Mouse (Mus musculus) kidney, adult 18-20 months (tissue): ENCODE results near the gene Zc2hc1c.
"Not testable (repeated sequence)": the region's sequence is repeated elsewhere in the genome, so short reads cannot be mapped to it uniquely, and the experiment has no call there.

Experiments used
- DNase-seq: peaks from one replicate; pipeline ENCODE4 v3.0.0; 2021

Zc2hc1c gene

DNA sequence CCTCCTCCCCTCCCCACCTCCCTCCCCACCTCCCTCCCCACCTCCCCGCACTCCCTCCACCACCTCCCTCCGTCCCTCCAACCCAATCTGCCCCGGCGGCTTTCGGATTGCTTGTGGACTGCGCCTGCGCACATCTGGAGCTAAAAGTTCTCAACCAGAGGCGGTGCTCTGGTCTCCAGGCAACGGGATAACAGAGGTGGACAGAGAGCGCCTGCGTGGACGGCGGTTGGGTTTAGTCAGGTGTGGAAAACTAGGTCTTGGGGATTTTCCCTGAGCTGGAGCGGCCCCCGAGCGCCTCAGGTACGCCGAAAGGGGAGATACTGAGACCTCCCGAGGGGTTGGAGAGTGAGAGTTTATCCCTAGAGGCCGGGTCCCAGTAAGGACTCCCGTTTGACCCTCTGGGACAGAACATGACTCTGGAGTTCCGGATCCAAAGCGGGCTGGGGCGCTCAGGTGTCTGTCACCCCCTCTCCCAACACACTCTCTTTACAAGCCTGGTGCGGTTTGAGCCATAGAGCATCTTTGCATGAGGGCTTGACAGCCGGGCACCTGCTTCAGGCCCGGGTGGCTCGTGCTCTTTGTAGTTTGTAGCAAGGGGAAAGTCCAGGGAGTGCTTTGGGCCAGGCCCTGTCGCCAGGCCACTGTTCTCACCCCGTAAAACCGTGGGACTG, at the start of gene Zc2hc1c:
Gene Zc2hc1c (plus strand): TSS at position 106 of the 671 bp plus-strand sequence.
- peak; percentile 92 for DNase-seq

DNA sequence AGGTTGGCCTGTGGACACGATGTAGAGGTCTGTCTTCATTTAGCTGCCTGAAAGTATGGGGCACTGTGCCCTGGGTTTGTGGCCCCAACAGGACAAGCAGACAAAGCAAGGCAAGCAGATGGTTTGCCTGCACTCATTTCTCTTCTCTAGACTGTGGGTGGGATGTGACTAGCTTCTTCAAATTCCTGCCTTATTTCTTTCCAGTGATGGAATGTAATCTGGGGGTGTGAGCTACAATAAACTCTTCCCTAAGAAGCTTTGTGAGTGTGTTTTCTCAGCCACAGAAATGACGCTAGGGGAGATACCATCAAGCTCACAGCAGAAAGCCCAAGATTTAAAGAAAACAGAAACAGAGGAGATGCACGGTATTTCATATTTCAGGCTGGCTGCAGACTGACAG, 36.3 kb upstream of the Zc2hc1c start:
- no peak for DNase-seq

DNA sequence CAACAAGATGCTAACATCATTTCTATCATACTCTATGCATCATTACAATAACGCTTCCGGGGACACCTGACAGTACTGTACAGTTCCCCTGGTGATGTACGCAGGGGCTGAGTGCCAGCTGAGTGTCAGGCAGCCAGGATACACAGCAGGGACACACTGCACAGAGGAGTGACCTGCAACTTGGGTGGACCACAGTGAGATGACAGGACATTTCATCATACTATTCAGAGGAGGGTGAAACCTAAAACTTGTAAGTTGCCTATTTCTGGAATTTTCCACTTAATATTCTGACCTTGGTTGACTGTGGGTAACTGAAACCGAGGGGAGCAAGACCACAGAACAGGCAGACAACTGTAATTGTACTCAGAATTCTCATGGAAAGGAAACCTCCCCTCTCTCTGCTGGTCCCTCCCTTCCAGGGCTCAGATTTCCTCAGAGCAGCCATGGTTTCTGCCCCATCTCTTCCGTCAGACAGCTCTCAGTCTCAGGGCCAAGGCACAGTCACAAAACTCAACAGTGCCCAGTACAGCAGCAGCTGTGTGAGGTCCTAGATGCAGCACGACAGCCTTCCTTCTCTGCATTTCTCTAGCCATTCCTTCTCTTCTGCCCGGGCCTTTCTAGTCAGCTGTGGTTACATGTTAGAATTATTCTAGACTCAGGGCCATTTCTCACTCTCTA, 32.2 kb upstream of the Zc2hc1c start:
- no peak for DNase-seq

DNA sequence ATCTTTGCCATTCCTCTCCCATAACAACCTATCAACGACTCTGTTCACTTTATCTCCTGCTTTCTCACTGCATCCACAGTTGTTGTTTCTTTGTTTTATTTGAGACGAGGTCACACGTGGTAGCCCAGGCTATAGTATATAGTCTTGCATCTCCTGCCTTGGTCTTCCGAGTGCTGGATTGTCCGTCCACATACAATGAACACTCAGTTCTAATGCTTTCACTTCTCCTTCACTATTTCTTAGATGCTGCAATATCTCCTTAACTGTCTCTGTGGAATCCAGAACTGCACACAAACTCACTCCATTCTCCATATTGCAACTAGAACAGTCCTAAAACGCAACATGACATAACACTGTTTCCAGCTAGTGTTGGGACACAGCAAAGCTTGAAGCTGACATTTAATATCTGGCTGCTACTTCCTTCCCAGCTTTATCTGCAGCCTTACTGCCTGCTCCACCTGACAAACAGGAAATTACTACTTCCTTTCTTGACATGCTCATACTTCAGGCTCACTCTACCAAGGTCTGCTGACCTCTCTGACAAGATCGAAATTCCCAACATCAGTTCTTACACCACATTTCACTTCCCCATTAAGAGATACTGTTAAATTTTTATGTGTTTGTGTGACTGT, 31.3 kb upstream of the Zc2hc1c start:
- no peak for DNase-seq

DNA sequence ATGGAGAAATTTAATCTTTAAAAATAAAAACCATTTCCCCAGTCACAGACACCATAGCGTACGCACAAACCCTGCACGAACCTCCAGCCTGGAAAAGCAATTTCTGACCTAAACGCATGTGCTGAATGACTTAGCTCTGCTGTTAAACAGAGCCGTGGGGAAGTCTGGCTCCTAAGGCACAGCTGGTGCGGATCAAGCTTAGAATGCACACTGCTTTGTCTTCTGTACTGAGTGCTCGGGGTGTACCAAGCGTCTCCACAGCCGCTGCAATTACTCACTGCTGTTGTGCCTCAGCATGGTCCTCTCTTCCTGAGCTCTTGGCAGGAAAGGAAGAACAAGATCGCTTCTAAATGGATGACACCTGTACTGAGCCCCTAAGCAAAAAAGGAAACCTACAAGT, 25.9 kb upstream of the Zc2hc1c start:
- no peak for DNase-seq

DNA sequence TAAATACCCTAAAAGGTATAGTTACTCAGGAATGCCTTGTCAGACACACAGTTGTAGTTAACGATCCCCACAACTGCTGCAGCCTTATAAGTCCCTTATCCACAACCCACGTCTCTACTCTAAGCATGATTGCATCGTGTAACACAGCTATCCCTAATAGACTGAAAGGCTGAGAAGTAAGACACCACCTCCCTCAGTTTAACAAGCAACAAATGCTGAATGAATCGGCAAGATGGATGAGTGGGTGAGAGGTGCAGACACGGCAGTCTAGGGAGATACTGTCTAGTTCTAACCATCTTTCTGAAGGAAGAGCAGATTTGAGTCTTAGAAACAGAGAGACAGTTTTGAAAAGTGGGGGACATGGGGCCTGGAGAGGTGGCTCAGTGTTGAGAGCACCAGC, 25.2 kb upstream of the Zc2hc1c start:
- no peak for DNase-seq

DNA sequence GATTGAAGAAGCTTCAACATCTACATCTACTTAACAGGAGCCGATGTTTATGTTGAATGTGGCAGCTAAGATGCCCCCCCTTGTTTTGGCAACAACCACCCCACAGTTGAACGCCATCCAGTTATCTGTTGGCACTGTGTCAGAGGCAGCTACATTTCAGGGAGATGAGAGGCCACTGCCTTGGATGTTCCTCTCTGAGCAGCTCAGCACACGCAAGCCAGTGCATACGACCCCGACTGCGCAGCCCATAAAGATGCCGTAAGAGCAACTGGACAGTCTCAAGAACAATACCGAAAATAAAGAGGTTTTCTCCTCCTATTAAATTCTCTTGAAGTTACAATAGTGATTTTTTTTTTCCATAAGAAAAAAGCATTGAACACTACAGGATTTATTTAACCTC, 23.9 kb upstream of the Zc2hc1c start:
- no peak for DNase-seq

DNA sequence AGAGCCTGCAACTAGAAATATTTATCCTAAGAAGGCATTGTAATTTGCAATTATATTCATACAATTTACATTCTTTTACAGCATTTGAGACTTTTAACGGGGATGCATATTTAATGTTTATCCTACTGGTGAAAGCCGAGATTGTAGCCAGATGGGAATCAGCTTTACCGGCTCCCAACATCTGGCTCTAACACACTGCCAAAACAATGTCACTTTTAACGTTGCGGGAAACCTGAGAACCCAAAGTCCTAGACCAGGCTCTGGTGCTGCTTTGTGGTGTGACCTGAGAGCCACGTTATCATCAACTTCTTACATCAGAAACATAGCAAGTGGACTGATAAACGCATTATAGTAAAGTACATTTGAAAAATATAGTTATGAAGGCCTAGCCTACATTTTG, 23.5 kb upstream of the Zc2hc1c start:
- no peak for DNase-seq

DNA sequence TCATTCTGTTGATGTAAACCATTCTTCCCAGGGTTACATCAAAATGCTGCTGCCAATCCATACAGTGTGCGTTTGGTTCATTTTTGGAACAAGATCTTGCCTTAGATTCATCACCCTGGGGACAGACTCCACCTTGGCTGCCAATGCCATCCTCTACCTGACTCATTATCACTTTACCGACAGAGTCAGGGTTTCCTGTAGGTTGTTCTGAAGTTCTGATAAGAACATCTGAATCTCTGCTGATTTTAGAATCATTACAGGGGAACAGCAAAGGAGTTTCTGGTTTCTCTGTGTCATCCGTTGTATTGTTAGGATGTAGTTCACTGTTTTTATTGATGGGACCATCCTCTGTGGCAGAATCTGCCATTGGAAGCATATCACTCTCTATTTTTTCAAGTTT, 22.1 kb upstream of the Zc2hc1c start:
- no peak for DNase-seq

DNA sequence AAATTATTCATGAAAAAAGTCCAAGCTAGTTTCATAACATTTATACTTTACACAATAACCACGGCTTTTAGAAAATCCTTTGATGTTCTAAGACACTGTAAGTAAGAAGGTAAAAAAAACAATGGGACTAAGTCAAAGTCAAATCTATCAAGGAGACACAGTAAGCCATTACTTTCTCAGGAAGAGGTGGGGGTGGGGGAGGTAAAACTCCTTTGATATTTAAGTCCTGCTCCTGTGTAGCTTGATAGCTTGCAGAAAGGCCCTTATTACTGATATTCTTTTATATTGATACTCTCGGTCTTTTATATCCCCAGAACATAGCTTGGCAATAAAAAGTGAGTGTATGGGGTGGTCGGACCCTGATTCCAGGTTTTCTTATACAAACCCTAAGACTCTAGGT, 18.6 kb upstream of the Zc2hc1c start:
- DNase-seq: no peak

DNA sequence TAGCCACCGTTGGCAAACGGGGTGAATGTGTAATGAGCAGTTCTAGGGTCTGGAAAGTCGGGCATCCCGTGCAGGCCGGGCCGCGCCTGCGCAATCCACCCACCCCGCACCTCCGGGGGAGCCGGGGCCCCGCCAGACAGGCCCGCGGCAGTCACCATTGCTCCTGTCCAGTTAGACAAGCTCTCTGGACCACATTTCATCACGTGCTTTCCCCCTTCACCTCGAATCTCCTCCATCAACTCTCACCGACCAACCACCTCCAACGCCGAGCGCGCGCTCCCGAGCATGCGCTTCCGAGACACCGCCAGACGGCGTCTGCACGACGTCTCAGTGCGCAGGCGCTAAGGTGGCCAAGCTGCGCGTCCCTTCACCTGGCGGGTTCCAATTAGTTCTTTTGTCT, 18.1 kb upstream of the Zc2hc1c start, which contains the start of gene Mlh3:
Gene Mlh3 (minus strand): TSS at position 281 of the 400 bp plus-strand sequence.
- peak; percentile 88 for DNase-seq

DNA sequence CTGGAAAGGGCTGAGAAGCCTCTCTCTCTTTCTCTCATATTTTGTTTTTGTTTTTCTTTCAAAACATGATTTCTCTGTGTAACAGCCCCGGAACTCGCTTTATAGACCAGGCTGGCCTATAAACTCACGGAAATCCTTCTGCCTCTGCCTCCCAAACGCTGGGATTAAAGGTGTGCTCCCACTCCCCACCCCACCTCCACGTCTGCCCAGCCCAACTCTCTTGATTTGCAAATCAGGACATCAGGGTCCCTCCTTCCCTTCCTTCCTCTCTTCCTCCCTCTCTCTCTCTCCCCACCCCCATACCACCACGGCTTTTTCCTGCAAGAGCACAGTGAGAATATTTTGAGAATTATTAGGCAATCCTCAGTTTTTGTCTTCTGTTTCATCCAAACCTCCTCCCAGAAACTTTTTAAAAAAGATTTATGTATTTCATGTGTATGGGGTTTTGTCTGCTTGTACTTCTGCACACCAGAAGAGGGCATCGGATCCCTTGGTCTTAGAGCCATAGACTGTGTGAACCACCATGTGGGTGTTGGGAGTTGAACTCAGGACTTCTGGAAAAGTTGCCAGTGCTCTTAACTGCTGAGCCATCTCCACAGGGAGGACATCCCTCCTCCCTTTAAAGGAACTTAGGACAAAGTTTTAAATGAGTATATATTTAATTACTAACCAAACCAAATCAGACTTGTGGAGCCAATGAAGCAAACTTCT, 17.1 kb upstream of the Zc2hc1c start:
- DNase-seq: no peak

DNA sequence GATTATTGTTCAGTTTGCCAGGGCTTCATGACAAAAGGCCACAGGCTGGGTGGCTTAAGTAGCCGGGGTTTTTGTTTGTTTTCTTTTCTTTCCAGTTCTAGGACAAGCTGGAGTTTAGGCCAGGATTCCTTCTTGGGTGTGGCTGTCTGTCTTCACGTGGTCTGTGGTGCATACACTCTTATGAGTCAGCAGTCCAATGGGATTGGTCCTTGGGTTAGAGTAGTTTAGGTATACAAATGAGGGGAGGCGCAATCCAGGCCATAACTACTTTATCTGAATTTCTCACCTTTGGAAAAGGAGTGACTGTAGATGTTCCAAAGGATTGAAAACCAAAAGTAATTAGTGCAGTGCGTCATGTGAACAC, 16.6 kb upstream of the Zc2hc1c start:
- DNase-seq: no peak

DNA sequence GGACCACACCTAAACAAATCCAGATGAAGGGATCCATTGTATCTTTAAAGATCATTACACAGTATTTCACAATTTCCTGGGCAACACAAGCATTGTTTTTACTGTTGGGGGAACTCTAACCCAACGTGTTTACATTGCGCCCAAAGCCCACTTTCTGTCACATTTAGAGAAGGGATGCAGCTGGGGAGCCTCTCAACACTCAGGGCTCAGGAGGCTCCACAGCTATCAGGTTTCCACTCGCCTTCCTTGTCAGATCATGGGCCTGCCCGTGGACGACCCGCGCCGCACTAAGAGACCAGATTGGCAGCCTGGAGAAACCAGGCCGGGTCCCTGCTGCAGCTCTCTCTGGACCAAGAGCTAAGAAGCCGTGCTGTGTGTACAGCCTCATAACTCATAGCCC, 14.9 kb upstream of the Zc2hc1c start:
- no peak for DNase-seq

DNA sequence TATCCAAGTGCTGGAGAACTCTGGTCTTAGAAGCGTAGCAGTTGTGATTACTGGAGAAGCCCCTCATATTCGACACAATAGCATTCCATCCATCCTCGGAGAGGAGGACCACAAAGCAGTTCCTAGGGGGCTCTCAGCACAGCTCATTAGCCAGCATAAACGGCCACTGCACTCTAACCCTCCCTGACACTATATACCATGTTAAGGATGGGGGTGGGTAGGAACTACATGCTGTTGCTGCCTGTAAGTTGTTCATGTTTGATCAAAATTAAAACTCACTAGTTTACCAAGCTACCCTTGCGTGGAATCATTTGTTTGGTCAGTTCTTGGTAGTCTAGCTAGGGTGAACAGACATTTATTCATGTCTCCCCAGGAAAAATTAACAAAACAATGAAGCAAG, 12.1 kb upstream of the Zc2hc1c start:
- DNase-seq: no peak

DNA sequence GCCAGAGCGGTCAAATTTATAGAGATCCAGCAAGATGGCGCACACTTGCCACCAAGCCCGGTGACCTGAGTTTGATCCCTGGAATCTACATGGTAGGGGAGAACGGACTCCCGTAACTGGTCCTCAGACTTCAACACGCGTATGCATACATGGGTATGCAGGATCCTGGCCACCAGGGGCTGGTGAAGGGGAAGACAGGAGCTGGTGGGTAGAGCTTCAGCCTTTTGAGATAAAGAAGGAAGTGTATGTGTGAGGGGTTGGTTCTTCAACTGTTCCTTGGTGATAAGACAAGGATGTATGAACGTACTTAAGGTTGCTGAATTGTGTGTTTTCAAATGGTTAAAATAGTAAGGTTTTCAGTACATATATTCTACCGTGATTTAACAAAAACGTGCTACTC, 9.5 kb upstream of the Zc2hc1c start:
- DNase-seq: no peak

DNA sequence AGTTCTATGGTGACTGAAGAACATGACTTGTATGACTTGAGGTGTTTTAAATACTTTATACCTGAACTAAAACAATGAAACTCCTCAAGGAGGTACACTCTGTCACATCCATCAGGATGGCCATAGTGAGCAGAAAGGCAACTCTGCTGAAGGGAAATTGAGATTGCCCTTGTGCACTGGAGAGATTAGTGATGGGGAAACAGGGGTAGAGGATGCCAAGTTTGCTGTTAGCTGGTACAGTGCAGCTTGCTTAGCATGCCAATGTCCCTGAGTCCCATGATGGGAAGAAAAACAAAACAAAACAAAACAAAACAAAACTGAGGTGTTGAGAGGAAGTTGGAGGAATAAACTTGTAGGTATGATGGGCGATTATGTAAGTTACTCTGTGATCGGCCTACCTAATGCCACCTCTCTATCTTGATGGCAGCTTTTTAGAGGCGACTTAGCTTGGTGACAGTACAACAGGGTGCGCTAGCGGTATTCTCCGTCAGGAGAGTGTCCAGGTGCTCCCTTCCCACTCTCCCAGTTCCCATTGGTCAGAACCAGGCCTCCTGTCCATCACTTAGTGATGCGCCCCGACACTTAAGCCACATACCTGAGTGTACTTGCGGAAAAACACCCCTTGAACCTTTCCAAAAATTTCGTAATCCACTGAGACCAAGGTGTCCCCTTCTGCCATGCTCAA, 8.9 kb upstream of the Zc2hc1c start:
- peak; percentile 29 for DNase-seq

DNA sequence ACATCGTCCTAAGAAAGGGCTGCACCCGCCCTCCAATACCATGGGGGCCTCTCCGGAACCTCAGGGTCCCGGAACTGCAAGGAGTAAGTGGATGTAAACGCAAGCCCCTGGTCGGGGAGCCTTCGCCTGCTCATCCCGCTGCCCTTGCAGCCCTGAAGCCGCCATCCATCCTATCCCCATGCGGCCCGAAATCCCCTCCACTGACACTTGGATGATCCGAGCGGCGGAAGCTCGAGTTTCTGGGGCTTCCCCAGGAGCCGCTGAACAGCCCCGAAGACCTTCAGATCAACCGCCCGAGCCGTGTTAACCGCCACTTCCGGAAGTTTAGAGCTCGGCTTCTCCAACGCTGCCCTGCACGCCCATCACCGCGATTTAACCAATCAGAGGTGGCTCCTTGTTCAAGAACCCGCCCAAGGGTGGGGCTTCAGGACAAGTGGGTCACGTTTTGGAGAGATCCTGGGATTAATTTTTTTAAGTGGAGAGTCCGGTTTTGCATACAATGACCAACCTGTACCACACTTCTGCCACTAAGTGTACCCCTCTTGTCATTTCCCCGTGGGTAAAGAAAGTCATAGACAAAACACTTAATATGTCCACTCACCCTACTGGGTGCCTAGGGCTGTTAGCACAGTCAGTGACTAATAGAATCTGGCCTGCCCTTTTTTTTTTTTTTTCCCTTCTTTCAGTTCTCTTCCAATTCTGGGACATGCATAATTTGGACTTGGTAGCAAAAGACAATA, 8.1 kb upstream of the Zc2hc1c start:
- DNase-seq: peak; percentile 99

DNA sequence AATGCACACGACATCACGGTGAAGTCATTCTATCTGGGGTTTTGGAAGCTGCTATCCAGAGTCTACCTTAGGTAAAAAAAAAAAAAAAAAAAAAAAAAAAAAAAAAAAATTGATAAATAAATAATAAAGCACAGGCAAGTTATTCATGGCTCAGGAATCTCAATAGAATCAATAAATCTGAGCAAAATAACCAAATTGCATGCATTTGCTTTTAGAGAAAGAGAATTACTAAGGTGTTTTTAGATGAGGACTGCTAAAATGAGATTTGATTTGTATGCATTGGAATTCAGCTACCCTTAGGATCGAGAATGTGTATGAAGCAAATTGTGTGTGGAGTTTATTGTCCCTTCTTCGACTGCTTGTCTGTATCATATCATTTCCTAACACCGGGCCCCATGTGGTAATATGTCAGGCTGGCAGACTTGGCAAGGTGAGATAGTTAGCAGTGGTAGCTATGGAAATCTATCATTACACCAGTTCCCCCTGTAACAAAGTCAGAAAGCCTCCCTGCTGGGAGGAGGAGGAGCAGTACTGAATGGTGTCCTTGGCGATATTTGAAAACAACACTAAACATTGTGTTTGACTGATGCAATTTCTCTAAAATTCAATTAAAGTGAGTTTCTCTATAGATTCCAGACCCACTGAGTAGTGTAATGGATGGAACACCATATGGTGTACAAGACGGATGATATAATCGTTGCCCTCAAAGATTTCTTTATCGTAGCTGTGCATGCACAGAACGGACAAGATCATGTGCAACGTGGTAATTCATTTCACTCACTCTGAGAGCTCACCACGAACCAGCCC, 7.3 kb upstream of the Zc2hc1c start:
- DNase-seq: no peak

DNA sequence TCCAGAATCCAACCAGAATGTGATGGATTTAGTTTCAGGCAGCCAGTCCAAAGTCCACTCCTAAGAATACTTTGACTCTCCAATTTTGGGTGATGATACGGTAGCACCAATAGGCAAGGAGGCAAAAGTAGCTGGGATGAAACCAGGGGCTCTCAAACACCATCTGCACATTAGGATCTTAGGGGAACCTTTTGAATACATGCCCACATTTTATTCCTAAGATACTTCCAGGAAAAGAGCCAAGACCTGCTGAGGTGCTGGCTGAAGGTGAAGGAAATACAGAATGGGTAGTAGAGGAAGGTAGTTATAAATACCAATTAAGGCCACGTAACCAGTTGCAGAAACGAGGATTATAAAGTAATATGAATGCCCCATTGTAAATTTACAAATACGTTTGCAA, 6.6 kb upstream of the Zc2hc1c start:
- DNase-seq: not testable (repeated sequence)

DNA sequence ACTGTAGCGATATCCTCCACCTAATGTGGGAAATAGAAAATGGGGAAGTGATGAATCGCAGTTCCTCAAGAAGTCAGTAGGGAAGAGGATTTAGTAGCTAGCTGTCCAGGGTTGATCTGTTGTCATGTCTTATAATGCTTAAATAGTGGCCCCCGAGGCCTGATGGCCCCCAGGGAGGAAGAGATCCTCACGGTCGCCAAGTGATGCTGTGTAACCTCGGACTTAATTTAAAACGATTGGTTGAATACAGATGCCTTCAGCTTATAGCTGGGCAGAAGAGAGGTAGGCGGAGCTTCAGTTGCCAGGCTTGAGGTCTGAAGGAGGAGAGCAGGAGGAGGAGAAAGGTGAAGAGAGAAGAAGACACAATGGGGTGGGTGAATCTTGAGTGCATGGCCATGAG, 4.1 kb upstream of the Zc2hc1c start:
- no peak for DNase-seq

DNA sequence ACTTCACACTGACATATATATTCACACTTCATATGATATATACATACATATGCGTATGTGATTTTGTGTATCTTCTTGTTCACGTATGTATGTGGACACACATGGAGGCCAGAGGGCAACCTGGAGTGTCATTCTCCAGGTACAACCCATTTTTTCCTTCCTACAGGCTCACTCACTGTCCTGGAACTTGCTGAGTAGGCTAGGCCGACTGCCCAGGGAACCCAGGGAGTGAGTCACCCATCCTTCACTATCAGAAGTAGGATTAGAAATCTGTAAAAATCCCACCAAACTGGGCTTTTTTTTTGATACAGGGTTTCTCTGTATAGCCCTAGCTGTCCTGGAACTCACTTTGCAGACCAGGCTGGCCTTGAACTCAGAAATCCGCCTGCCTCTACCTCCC, 3.4 kb upstream of the Zc2hc1c start:
- DNase-seq: no peak
